Mouse (Mus musculus): ENCODE measurements around the gene Ttc27. TPM values are rescaled to one million over a fixed set of nuclear protein-coding genes. Genes with fewer than 3 reads are reported as not detected.
A peak's percentile ranks its signal among the peaks of the same experiment; 100 is the strongest.

The Ttc27 gene
- polyA plus RNA-seq, 1 experiment from 2014 or later, result 19.8 TPM

GRCm38 (mm10) chr17:74866565-74867507, 149.3 kb downstream of the Ttc27 start:
- no peak overlapping the region for H3K4me2 ChIP-seq (ENCODE audit: low read depth, low read length)
- no peaks in the 10 kb centered on the region for H3K36me3 ChIP-seq (ENCODE audit: control insufficient read depth, insufficient read depth, low read length)
- peak; percentile 57 for ATAC-seq
- H3K27ac ChIP-seq (ENCODE audit: low read length), result 0 out of 2 replicates have a peak overlapping the region, but pooled peaks have one; percentile 1
- H3K27me3 ChIP-seq (replicated peaks; ENCODE audit: control insufficient read depth, insufficient read depth, low read length), result no peaks in the 10 kb centered on the region
- no peak overlapping the region for H3K4me3 ChIP-seq (ENCODE audit: low read length)
- WGBS, result 30% methylated on average over 11 of the region's 11 CpGs
- peaks cover 26% of the 10 kb centered on the region for H3K4me1 ChIP-seq (ENCODE audit: control insufficient read depth, insufficient read depth, low read length)
- H3K9ac ChIP-seq (ENCODE audit: low read depth, low read length), result no peak overlapping the region
- no peaks in the 10 kb centered on the region for H3K9me3 ChIP-seq (ENCODE audit: control insufficient read depth, low read length)

DNA sequence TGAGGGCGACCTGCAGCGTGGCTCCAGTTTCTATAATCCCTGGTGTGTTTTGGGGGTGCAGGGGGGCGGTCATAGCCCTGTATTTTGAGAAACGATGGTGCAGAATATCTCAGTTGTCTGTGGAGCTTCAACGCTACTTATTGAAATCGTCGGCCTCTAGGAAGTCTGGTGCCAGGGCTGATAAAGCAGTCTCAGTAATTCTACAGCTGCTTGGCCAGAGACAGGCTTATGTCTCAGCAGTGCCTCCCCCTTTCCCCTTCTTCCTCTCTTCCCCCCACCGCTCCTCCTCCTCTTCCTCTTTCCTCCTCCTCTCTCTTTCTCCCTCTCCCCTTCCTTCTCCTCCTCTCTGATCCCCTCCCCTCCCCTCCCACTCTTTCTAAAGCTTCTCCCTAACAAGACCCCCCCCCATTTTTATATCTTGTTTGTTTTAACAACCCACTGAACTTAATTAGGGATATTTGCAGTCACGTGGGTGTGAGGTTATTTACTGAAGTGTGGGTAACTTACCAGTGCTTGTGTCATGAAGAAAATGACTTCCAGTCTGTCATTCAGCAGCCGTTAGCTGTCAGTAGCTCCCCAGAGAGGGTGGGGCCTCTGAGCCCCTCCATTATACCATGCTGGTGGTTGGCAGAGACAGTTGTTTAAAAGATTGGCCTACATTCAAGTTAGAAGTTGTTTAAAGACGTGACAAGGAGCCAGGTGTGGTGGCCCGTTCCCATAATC, 150.8 kb downstream of the Ttc27 start:
- peaks cover 26% of the 10 kb centered on the region for H3K4me1 ChIP-seq (ENCODE audit: control insufficient read depth, insufficient read depth, low read length)
- no peak overlapping the region for H3K9ac ChIP-seq (ENCODE audit: low read depth, low read length)
- H3K36me3 ChIP-seq (ENCODE audit: control insufficient read depth, insufficient read depth, low read length), result no peaks in the 10 kb centered on the region
- H3K9me3 ChIP-seq (ENCODE audit: control insufficient read depth, low read length), result no peaks in the 10 kb centered on the region
- no peak overlapping the region for H3K27ac ChIP-seq (ENCODE audit: low read length)
- ATAC-seq, result no peak
- H3K27me3 ChIP-seq (replicated peaks; ENCODE audit: control insufficient read depth, insufficient read depth, low read length), result no peaks in the 10 kb centered on the region
- 62% methylated on average over 12 of the region's 12 CpGs for WGBS
- H3K4me2 ChIP-seq (ENCODE audit: low read depth, low read length), result no peak overlapping the region
- no peak overlapping the region for H3K4me3 ChIP-seq (ENCODE audit: low read length)

GRCm38 (mm10) chr17:74869556-74869955, 152.0 kb downstream of the Ttc27 start:
- Histone ChIP-seq H3K4me2 (ENCODE audit: low read depth, low read length) (no peak overlapping the region), H3K4me1 (ENCODE audit: control insufficient read depth, insufficient read depth, low read length) (peaks cover 26% of the 10 kb centered on the region), H3K9ac (ENCODE audit: low read depth, low read length) (no peak overlapping the region), H3K27me3 (replicated peaks; ENCODE audit: control insufficient read depth, insufficient read depth, low read length) (no peaks in the 10 kb centered on the region), H3K4me3 (ENCODE audit: low read length) (no peak overlapping the region), H3K27ac (ENCODE audit: low read length) (no peak overlapping the region), H3K36me3 (ENCODE audit: control insufficient read depth, insufficient read depth, low read length) (no peaks in the 10 kb centered on the region), H3K9me3 (ENCODE audit: control insufficient read depth, low read length) (no peaks in the 10 kb centered on the region)
- peak; percentile 55 for ATAC-seq
- WGBS, result 67% methylated on average over 8 of the region's 8 CpGs

DNA sequence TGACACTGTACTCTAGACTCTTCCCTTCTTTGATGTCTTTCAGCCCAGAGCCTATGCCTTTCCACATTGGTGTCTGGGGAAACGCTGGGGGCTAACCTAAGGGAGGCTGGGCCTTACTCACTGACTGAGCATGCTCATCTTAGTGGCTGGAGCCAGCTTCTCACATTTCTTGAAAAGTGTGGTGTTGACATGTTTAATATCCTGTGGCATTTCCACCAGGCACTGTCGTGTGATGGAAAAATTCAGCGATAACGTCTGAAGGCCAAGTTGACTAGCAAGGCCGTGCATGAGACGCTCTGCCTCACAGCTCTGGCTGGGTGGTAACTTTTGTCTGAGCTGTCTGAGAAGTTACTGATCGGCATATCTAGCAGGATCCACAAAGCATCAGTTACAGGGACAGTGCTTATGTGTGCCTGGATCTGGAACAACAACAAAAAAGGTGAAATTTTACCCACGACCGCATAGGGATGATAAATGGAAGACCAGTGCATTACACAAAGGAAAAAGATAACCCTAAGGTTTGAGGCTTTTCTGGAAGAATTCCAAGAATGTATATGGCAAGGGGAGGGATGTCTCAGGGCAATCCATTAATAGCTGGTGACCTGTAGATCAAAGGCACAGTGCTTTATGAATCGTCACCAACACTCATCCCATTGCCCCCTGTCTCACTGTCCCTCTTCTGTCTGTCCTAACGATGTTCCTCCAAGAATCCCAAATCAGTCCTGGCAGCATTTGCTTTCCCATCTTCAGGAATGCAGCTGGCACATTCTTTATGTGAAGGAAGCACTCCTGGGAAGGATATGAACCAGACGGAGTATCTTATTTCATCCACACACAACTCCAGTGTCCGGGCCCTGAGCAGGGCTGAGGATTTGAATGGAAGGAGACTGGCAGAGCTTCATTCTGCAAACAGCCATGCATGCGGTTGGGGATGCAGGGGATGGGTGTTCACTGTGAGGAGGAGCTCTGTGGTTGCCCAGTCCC, 152.9 kb downstream of the Ttc27 start:
- H3K9ac ChIP-seq (ENCODE audit: low read depth, low read length), result no peak overlapping the region
- WGBS, result 51% methylated on average over 14 of the region's 14 CpGs
- ATAC-seq, result no peak
- peaks cover 26% of the 10 kb centered on the region for H3K4me1 ChIP-seq (ENCODE audit: control insufficient read depth, insufficient read depth, low read length)
- no peaks in the 10 kb centered on the region for H3K27me3 ChIP-seq (replicated peaks; ENCODE audit: control insufficient read depth, insufficient read depth, low read length)
- H3K9me3 ChIP-seq (ENCODE audit: control insufficient read depth, low read length), result no peaks in the 10 kb centered on the region
- H3K36me3 ChIP-seq (ENCODE audit: control insufficient read depth, insufficient read depth, low read length), result no peaks in the 10 kb centered on the region
- H3K27ac ChIP-seq (ENCODE audit: low read length), result no peak overlapping the region
- H3K4me2 ChIP-seq (ENCODE audit: low read depth, low read length), result no peak overlapping the region
- H3K4me3 ChIP-seq (ENCODE audit: low read length), result no peak overlapping the region

- no peak overlapping the region for H3K4me3 ChIP-seq (ENCODE audit: low read length)
- H3K4me1 ChIP-seq (ENCODE audit: control insufficient read depth, insufficient read depth, low read length), result peaks cover 10% of the 10 kb centered on the region; the same call in 1 of the 2 replicates
- H3K36me3 ChIP-seq (ENCODE audit: control insufficient read depth, insufficient read depth, low read length), result no peaks in the 10 kb centered on the region
- H3K9ac ChIP-seq (ENCODE audit: low read depth, low read length), result no peak overlapping the region
- no peaks in the 10 kb centered on the region for H3K27me3 ChIP-seq (replicated peaks; ENCODE audit: control insufficient read depth, insufficient read depth, low read length)
- H3K9me3 ChIP-seq (ENCODE audit: control insufficient read depth, low read length), result no peaks in the 10 kb centered on the region
- WGBS, result 75% methylated on average over 9 of the region's 9 CpGs
- ATAC-seq, result no peak
- no peak overlapping the region for H3K4me2 ChIP-seq (ENCODE audit: low read depth, low read length)
- H3K27ac ChIP-seq (ENCODE audit: low read length), result no peak overlapping the region
These were observed 155.0 kb downstream of the Ttc27 start for GRCm38 (mm10) chr17:74872567-74872966.

- Histone ChIP-seq H3K4me3 (ENCODE audit: low read length) (no peak overlapping the region), H3K27me3 (replicated peaks; ENCODE audit: control insufficient read depth, insufficient read depth, low read length) (no peaks in the 10 kb centered on the region), H3K9ac (ENCODE audit: low read depth, low read length) (no peak overlapping the region), H3K27ac (ENCODE audit: low read length) (no peak overlapping the region), H3K4me2 (ENCODE audit: low read depth, low read length) (no peak overlapping the region), H3K36me3 (ENCODE audit: control insufficient read depth, insufficient read depth, low read length) (no peaks in the 10 kb centered on the region), H3K4me1 (ENCODE audit: control insufficient read depth, insufficient read depth, low read length) (0 out of 2 replicates have a peak, but pooled peaks cover 7% of the 10 kb centered on the region), H3K9me3 (ENCODE audit: control insufficient read depth, low read length) (no peaks in the 10 kb centered on the region)
- no peak for ATAC-seq
- WGBS, result 75% methylated on average over 1 of the region's 1 CpGs
These were observed 156.2 kb downstream of the Ttc27 start for GRCm38 (mm10) chr17:74873756-74874155.

- Histone ChIP-seq H3K9ac (ENCODE audit: low read depth, low read length) (no peak overlapping the region), H3K4me3 (ENCODE audit: low read length) (no peak overlapping the region), H3K4me1 (ENCODE audit: control insufficient read depth, insufficient read depth, low read length) (no peaks in the 10 kb centered on the region), H3K9me3 (ENCODE audit: control insufficient read depth, low read length) (no peaks in the 10 kb centered on the region), H3K27me3 (replicated peaks; ENCODE audit: control insufficient read depth, insufficient read depth, low read length) (no peaks in the 10 kb centered on the region), H3K4me2 (ENCODE audit: low read depth, low read length) (no peak overlapping the region), H3K36me3 (ENCODE audit: control insufficient read depth, insufficient read depth, low read length) (no peaks in the 10 kb centered on the region), H3K27ac (ENCODE audit: low read length) (no peak overlapping the region)
- 84% methylated on average over 5 of the region's 5 CpGs for WGBS
- ATAC-seq, result no peak
These were observed 158.2 kb downstream of the Ttc27 start for GRCm38 (mm10) chr17:74875740-74876139.

- no peak overlapping the region for H3K4me2 ChIP-seq (ENCODE audit: low read depth, low read length)
- 75% methylated on average over 10 of the region's 10 CpGs for WGBS
- no peak overlapping the region for H3K27ac ChIP-seq (ENCODE audit: low read length)
- no peaks in the 10 kb centered on the region for H3K36me3 ChIP-seq (ENCODE audit: control insufficient read depth, insufficient read depth, low read length)
- H3K4me1 ChIP-seq (ENCODE audit: control insufficient read depth, insufficient read depth, low read length), result no peaks in the 10 kb centered on the region
- no peak overlapping the region for H3K4me3 ChIP-seq (ENCODE audit: low read length)
- no peak for ATAC-seq
- no peaks in the 10 kb centered on the region for H3K9me3 ChIP-seq (ENCODE audit: control insufficient read depth, low read length)
- H3K27me3 ChIP-seq (replicated peaks; ENCODE audit: control insufficient read depth, insufficient read depth, low read length), result no peaks in the 10 kb centered on the region
- no peak overlapping the region for H3K9ac ChIP-seq (ENCODE audit: low read depth, low read length)
These were observed 159.4 kb downstream of the Ttc27 start for GRCm38 (mm10) chr17:74876954-74877353.

Measured in intestine, embryonic 16.5 days (tissue).